Mouse (Mus musculus) CH12.LX (cell line): ENCODE results near the gene Gm9857.

Experiments
- CHD2 ChIP-seq: IDR thresholded peaks from 2 replicates; pipeline ENCODE4 v1.6.1; 2011; ENCODE audit warnings: low read length, improper control_type of control experiment
- EP300 ChIP-seq: IDR thresholded peaks from 2 replicates; pipeline ENCODE4 v1.6.1; 2011; ENCODE audit warnings: low read length, improper control_type of control experiment
- POLR2A ChIP-seq: IDR thresholded peaks from 2 replicates; pipeline ENCODE4 v1.6.1; 2011; ENCODE audit warnings: low read depth, mild to moderate bottlenecking, improper control_type of control experiment, low read length
- SMC3 ChIP-seq: IDR thresholded peaks from 2 replicates; pipeline ENCODE4 v1.6.1; 2011; ENCODE audit warnings: low read depth, low read length, improper control_type of control experiment
- TBP ChIP-seq: conservative IDR thresholded peaks from 2 replicates; pipeline ENCODE4 v1.6.1; 2011; ENCODE audit warnings: low read depth, low read length, improper control_type of control experiment
- USF1 ChIP-seq: IDR thresholded peaks from 2 replicates; pipeline ENCODE4 v1.6.1; 2014; ENCODE audit warnings: low read depth, mild to moderate bottlenecking, inconsistent platforms, low read length, improper control_type of control experiment

GRCm38 (mm10) chr3:108918852-108919251 is 21.4 kb downstream of the Gm9857 start:
- TF ChIP-seq CHD2 = no peak
- TF ChIP-seq USF1 = no peak
- TF ChIP-seq SMC3 = no peak
- no peak for TF ChIP-seq TBP
- no peak for TF ChIP-seq EP300
- TF ChIP-seq POLR2A = no peak
